Mouse (Mus musculus): ENCODE results near the gene Gm49366. TPM values are rescaled to one million over a fixed set of nuclear protein-coding genes. Genes with fewer than 3 reads are reported as not detected.
A peak's percentile ranks its signal among the peaks of the same experiment; 100 is the strongest.
"Not testable (repeated sequence)": the region's sequence is repeated elsewhere in the genome, so short reads cannot be mapped to it uniquely, and the experiment has no call there.

Gm49366 gene
- polyA plus RNA-seq, 1 experiment from 2014 or later, result not detected

- Histone ChIP-seq H3K9ac (replicated peaks; ENCODE audit: low read depth, low read length) (no peak overlapping the region), H3K4me2 (ENCODE audit: low read depth, low read length) (no peak overlapping the region), H3K9me3 (ENCODE audit: control insufficient read depth, low read length) (no peaks in the 10 kb centered on the region), H3K27ac (ENCODE audit: low read depth, low read length) (no peak overlapping the region), H3K4me3 (ENCODE audit: low read depth, low read length) (no peak overlapping the region), H3K4me1 (ENCODE audit: control insufficient read depth, insufficient read depth, low read length) (no peaks in the 10 kb centered on the region), H3K36me3 (ENCODE audit: control insufficient read depth, insufficient read depth, low read length) (no peaks in the 10 kb centered on the region), H3K27me3 (ENCODE audit: control insufficient read depth, insufficient read depth, low read length) (no peaks in the 10 kb centered on the region)
- WGBS, result 90% methylated on average over 7 of the region's 7 CpGs
- ATAC-seq (ENCODE audit: low read depth), result no peak
These were observed 12.8 kb upstream of the Gm49366 start for GRCm38 (mm10) chr12:84025888-84026287.

GRCm38 (mm10) chr12:84028328-84028727 lies 10.4 kb upstream of the Gm49366 start:
- H3K4me1 ChIP-seq (ENCODE audit: control insufficient read depth, insufficient read depth, low read length); ATAC-seq (ENCODE audit: low read depth); H3K4me2 ChIP-seq (ENCODE audit: low read depth, low read length); H3K27me3 ChIP-seq (ENCODE audit: control insufficient read depth, insufficient read depth, low read length); H3K36me3 ChIP-seq (ENCODE audit: control insufficient read depth, insufficient read depth, low read length); H3K27ac ChIP-seq (ENCODE audit: low read depth, low read length); H3K9me3 ChIP-seq (ENCODE audit: control insufficient read depth, low read length); H3K4me3 ChIP-seq (ENCODE audit: low read depth, low read length); H3K9ac ChIP-seq (replicated peaks; ENCODE audit: low read depth, low read length): not testable (repeated sequence)
- 38% methylated on average over 3 of the region's 3 CpGs for WGBS

- not testable (repeated sequence) for H3K36me3 ChIP-seq (ENCODE audit: control insufficient read depth, insufficient read depth, low read length); ATAC-seq (ENCODE audit: low read depth); H3K4me1 ChIP-seq (ENCODE audit: control insufficient read depth, insufficient read depth, low read length); H3K9ac ChIP-seq (replicated peaks; ENCODE audit: low read depth, low read length); H3K4me2 ChIP-seq (ENCODE audit: low read depth, low read length); H3K27me3 ChIP-seq (ENCODE audit: control insufficient read depth, insufficient read depth, low read length); H3K9me3 ChIP-seq (ENCODE audit: control insufficient read depth, low read length); H3K4me3 ChIP-seq (ENCODE audit: low read depth, low read length); H3K27ac ChIP-seq (ENCODE audit: low read depth, low read length)
- WGBS, result 95% methylated on average over 1 of the region's 1 CpGs
These were observed 9.7 kb upstream of the Gm49366 start for GRCm38 (mm10) chr12:84029043-84029442.

DNA sequence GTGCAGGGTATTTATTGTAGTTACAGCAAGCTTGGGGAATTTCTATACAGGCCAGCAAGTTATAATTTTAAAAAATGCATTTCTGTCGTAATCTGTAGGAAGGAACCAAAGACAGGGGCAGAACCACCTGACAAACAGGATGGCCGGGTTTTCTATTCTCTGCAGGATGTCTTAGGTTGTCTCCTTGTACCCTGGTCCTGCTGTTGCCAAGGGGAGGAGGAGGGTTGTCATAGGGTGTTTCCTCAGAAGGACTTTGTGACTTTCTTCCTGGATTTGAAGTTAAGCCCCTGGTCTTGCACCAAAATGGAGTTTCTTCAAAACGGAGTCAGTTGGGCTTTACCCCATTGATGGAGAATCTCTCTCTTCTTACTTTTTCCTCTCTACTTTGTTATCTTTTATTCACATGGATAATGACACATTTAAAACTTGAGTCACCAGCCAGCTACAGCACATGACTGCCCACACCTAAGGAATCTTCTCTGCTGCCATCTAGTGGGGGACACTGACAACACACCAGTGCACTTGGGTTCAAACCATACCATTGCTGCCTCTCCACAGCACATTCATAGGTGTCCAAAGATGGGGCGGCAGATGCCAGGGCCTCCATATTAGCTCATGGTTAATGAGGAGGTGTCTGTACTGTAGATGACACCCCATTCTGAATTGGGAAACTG lies 7.9 kb upstream of the Gm49366 start:
- no peaks in the 10 kb centered on the region for H3K27me3 ChIP-seq (ENCODE audit: control insufficient read depth, insufficient read depth, low read length)
- no peak overlapping the region for H3K9ac ChIP-seq (replicated peaks; ENCODE audit: low read depth, low read length)
- H3K9me3 ChIP-seq (ENCODE audit: control insufficient read depth, low read length), result no peaks in the 10 kb centered on the region
- no peak overlapping the region for H3K27ac ChIP-seq (ENCODE audit: low read depth, low read length)
- ATAC-seq (ENCODE audit: low read depth), result peak; percentile 68; the same call in 1 of the 2 replicates
- no peaks in the 10 kb centered on the region for H3K36me3 ChIP-seq (ENCODE audit: control insufficient read depth, insufficient read depth, low read length)
- H3K4me2 ChIP-seq (ENCODE audit: low read depth, low read length), result no peak overlapping the region
- WGBS, result 77% methylated on average over 4 of the region's 4 CpGs
- H3K4me3 ChIP-seq (ENCODE audit: low read depth, low read length), result no peak overlapping the region
- no peaks in the 10 kb centered on the region for H3K4me1 ChIP-seq (ENCODE audit: control insufficient read depth, insufficient read depth, low read length)

- H3K27ac ChIP-seq (ENCODE audit: low read depth, low read length), result no peak overlapping the region
- no peaks in the 10 kb centered on the region for H3K36me3 ChIP-seq (ENCODE audit: control insufficient read depth, insufficient read depth, low read length)
- H3K4me1 ChIP-seq (ENCODE audit: control insufficient read depth, insufficient read depth, low read length), result no peaks in the 10 kb centered on the region
- H3K4me3 ChIP-seq (ENCODE audit: low read depth, low read length), result no peak overlapping the region
- no peak overlapping the region for H3K9ac ChIP-seq (replicated peaks; ENCODE audit: low read depth, low read length)
- H3K9me3 ChIP-seq (ENCODE audit: control insufficient read depth, low read length), result no peaks in the 10 kb centered on the region
- no peak for ATAC-seq (ENCODE audit: low read depth)
- 86% methylated on average over 4 of the region's 4 CpGs for WGBS
- H3K27me3 ChIP-seq (ENCODE audit: control insufficient read depth, insufficient read depth, low read length), result no peaks in the 10 kb centered on the region
- no peak overlapping the region for H3K4me2 ChIP-seq (ENCODE audit: low read depth, low read length)
These were observed 5.9 kb upstream of the Gm49366 start for GRCm38 (mm10) chr12:84032854-84033253.

DNA sequence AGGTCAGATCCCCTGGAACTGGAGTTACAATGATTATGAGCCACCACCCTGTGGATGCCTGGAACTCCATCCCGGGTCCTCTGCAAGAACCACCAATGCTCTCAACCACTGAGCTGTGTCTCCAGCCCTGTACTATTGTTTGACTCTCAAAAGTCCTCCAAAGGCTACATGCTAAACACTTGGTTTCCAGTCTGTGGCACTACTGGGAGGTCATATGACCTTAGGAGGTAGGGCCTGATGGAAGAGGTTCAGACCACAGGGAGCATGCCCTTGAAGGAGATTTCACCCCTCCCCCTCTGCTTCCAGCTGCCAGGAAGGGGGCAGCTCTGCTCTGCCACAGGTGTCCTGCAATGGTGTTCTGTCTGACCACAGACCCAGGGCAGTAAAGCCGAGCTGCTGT lies 5.4 kb upstream of the Gm49366 start:
- H3K9me3 ChIP-seq (ENCODE audit: control insufficient read depth, low read length); H3K4me3 ChIP-seq (ENCODE audit: low read depth, low read length); ATAC-seq (ENCODE audit: low read depth); H3K36me3 ChIP-seq (ENCODE audit: control insufficient read depth, insufficient read depth, low read length); H3K4me1 ChIP-seq (ENCODE audit: control insufficient read depth, insufficient read depth, low read length); H3K27ac ChIP-seq (ENCODE audit: low read depth, low read length); H3K9ac ChIP-seq (replicated peaks; ENCODE audit: low read depth, low read length); H3K4me2 ChIP-seq (ENCODE audit: low read depth, low read length); H3K27me3 ChIP-seq (ENCODE audit: control insufficient read depth, insufficient read depth, low read length): not testable (repeated sequence)
- 85% methylated on average over 2 of the region's 2 CpGs for WGBS

- no peak overlapping the region for H3K9ac ChIP-seq (replicated peaks; ENCODE audit: low read depth, low read length)
- H3K4me2 ChIP-seq (ENCODE audit: low read depth, low read length), result no peak overlapping the region
- ATAC-seq (ENCODE audit: low read depth), result no peak
- 57% methylated on average over 4 of the region's 4 CpGs for WGBS
- no peaks in the 10 kb centered on the region for H3K36me3 ChIP-seq (ENCODE audit: control insufficient read depth, insufficient read depth, low read length)
- no peaks in the 10 kb centered on the region for H3K4me1 ChIP-seq (ENCODE audit: control insufficient read depth, insufficient read depth, low read length)
- no peaks in the 10 kb centered on the region for H3K27me3 ChIP-seq (ENCODE audit: control insufficient read depth, insufficient read depth, low read length)
- H3K27ac ChIP-seq (ENCODE audit: low read depth, low read length), result no peak overlapping the region
- H3K4me3 ChIP-seq (ENCODE audit: low read depth, low read length), result no peak overlapping the region
- no peaks in the 10 kb centered on the region for H3K9me3 ChIP-seq (ENCODE audit: control insufficient read depth, low read length)
These were observed 4.6 kb upstream of the Gm49366 start for GRCm38 (mm10) chr12:84034108-84034507.

DNA sequence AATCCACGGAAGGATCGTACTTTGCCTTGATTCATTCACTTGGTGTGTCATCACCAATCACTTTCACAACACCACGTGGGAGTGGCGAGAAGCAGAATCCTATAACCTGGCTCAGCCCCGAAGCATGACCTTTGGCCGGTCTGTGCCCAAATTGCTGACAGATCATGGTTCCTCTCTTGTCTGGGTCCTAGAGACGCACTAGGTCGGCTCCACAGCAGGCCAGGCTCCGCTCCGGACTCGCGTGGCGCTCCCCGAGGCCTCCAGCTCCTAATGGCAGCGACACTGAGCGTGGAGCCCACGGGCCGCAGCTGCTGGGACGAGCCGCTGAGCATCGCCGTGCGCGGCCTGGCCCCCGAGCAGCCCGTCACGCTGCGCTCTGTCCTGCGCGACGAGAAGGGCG lies 494 bp upstream of the Gm49366 start, which contains the start of gene Acot4:
Acot4 (plus strand) TSS at position 139 of the 400 bp plus-strand sequence.
- H3K4me2 ChIP-seq (ENCODE audit: low read depth, low read length), result peak within 1 kb of the TSS; percentile 56
- not testable (repeated sequence) for H3K9me3 ChIP-seq (ENCODE audit: control insufficient read depth, low read length); H3K4me1 ChIP-seq (ENCODE audit: control insufficient read depth, insufficient read depth, low read length); H3K36me3 ChIP-seq (ENCODE audit: control insufficient read depth, insufficient read depth, low read length); H3K27ac ChIP-seq (ENCODE audit: low read depth, low read length); H3K27me3 ChIP-seq (ENCODE audit: control insufficient read depth, insufficient read depth, low read length)
- peak within 1 kb of the TSS; percentile 38 for H3K4me3 ChIP-seq (ENCODE audit: low read depth, low read length)
- ATAC-seq (ENCODE audit: low read depth), result peak; percentile 68; the same call in 1 of the 2 replicates
- 10% methylated on average over 27 of the region's 32 CpGs for WGBS
- H3K9ac ChIP-seq (replicated peaks; ENCODE audit: low read depth, low read length), result peak within 1 kb of the TSS; percentile 47

- Histone ChIP-seq H3K36me3 (ENCODE audit: control insufficient read depth, insufficient read depth, low read length) (no peaks in the 10 kb centered on the region), H3K27ac (ENCODE audit: low read depth, low read length) (no peak overlapping the region), H3K9me3 (ENCODE audit: control insufficient read depth, low read length) (no peaks in the 10 kb centered on the region), H3K4me3 (ENCODE audit: low read depth, low read length) (no peak overlapping the region), H3K4me1 (ENCODE audit: control insufficient read depth, insufficient read depth, low read length) (no peaks in the 10 kb centered on the region), H3K9ac (replicated peaks; ENCODE audit: low read depth, low read length) (no peak overlapping the region), H3K4me2 (ENCODE audit: low read depth, low read length) (no peak overlapping the region), H3K27me3 (ENCODE audit: control insufficient read depth, insufficient read depth, low read length) (no peaks in the 10 kb centered on the region)
- 93% methylated on average over 5 of the region's 5 CpGs for WGBS
- ATAC-seq (ENCODE audit: low read depth), result no peak
These were observed 3.5 kb downstream of the Gm49366 start for GRCm38 (mm10) chr12:84042248-84042647.

Data from neural tube, embryonic 14.5 days (tissue).